Mouse (Mus musculus): ENCODE results near the gene Usp38.

Gene Usp38

GRCm38 (mm10) chr8:80961937-80962591 lies 52.7 kb downstream of the Usp38 start:
- DNase-seq (ENCODE audit: low spot score in 2 of 2) = no peak

- DNase-seq (ENCODE audit: low spot score in 2 of 2) = no peak
These were observed 53.6 kb downstream of the Usp38 start for GRCm38 (mm10) chr8:80961070-80961609.

- DNase-seq (ENCODE audit: low spot score in 2 of 2) = no peak
These were observed 55.0 kb downstream of the Usp38 start for GRCm38 (mm10) chr8:80959588-80960268.

GRCm38 (mm10) chr8:80957776-80958175 lies 57.0 kb downstream of the Usp38 start:
- no peak for DNase-seq (ENCODE audit: low spot score in 2 of 2)

GRCm38 (mm10) chr8:80952973-80953372 lies 61.8 kb downstream of the Usp38 start:
- no peak for DNase-seq (ENCODE audit: low spot score in 2 of 2)

GRCm38 (mm10) chr8:80952235-80952915 lies 62.4 kb downstream of the Usp38 start:
- no peak for DNase-seq (ENCODE audit: low spot score in 2 of 2)

- no peak for DNase-seq (ENCODE audit: low spot score in 2 of 2)
These were observed 66.1 kb downstream of the Usp38 start for GRCm38 (mm10) chr8:80948405-80949183.

GRCm38 (mm10) chr8:80943742-80944141 lies 71.0 kb downstream of the Usp38 start:
- no peak for DNase-seq (ENCODE audit: low spot score in 2 of 2)

- DNase-seq (ENCODE audit: low spot score in 2 of 2) = no peak
These were observed 73.1 kb downstream of the Usp38 start for GRCm38 (mm10) chr8:80941621-80942020.

- no peak for DNase-seq (ENCODE audit: low spot score in 2 of 2)
These were observed 76.7 kb downstream of the Usp38 start for GRCm38 (mm10) chr8:80937814-80938650.
